Mouse (Mus musculus) bone marrow, adult 2 months (tissue): Measurements from ENCODE around the gene Fgr. TPM values are rescaled to one million over a fixed set of nuclear protein-coding genes. Genes with fewer than 3 reads are reported as not detected.

Experiments used
- H3K27ac ChIP-seq: fragments of 200-500 bp; 2 replicates; pipeline ENCODE4 v1.5.1; 2012; ENCODE audit warnings: low read depth, mild to moderate bottlenecking, control low read depth, inconsistent platforms, low read length; ENCODE audit not compliant: control insufficient read depth, poor library complexity, insufficient read depth
- H3K4me1 ChIP-seq: fragments of 200-500 bp; 2 replicates; pipeline ENCODE4 v1.6.1; 2011; ENCODE audit warnings: low read length; ENCODE audit not compliant: control insufficient read depth, insufficient read depth
- H3K4me3 ChIP-seq: fragments of 200-500 bp; replicated peaks from 2 replicates; pipeline ENCODE3; 2011; ENCODE audit warnings: mild to moderate bottlenecking, low read depth, low read length, control low read depth; ENCODE audit not compliant: control insufficient read depth
- CTCF ChIP-seq: fragments of 200-500 bp; IDR thresholded peaks from 2 replicates; pipeline ENCODE4 v1.5.1; 2011; ENCODE audit warnings: low read length, control low read depth; ENCODE audit not compliant: control insufficient read depth, insufficient read depth
- POLR2A ChIP-seq: fragments of 200-500 bp; IDR thresholded peaks from 2 replicates; pipeline ENCODE4 v1.6.1; 2011; ENCODE audit warnings: low read depth, mild to moderate bottlenecking, control low read depth, low read length, borderline replicate concordance; ENCODE audit not compliant: control insufficient read depth
- WGBS: fragments of 180-500 bp; shearing (Covaris S2); methylation state at CpG from one replicate; pipeline ENCODE4 v1.1.7; 2018; 5-methylcytosine and 5-hydroxymethylcytosine counted together
- polyA plus RNA-seq: library from polyadenylated mRNA; stranded (reverse); fragments of >200 nt; gene quantifications from 2 replicates; pipeline ENCODE4 v1.2.4, GENCODE M21; 2011; ENCODE audit warnings: low replicate concordance; ENCODE audit not compliant: missing spikeins, insufficient read depth, insufficient read length

Fgr gene
- polyA plus RNA-seq, 1 experiment, result 53.3 TPM

- Histone ChIP-seq H3K4me3 (no peak overlapping the region), H3K4me1 (no peaks in the 10 kb centered on the region; the same call in 1 of the 2 replicates)
- TF ChIP-seq CTCF (no peak), POLR2A (no peak)
Measured at GRCm38 (mm10) chr4:133043798-133044646, 70.1 kb downstream of the Fgr start.

GRCm38 (mm10) chr4:133044647-133045094 is 70.8 kb downstream of the Fgr start:
- no peak overlapping the region for H3K4me3 ChIP-seq
- no peak overlapping the region for H3K27ac ChIP-seq
- WGBS, result 82% methylated on average over 6 of the region's 6 CpGs
- no peak for TF ChIP-seq CTCF
- no peak for TF ChIP-seq POLR2A
- H3K4me1 ChIP-seq, result no peaks in the 10 kb centered on the region; the same call in 1 of the 2 replicates

More at GRCm38 (mm10) chr4:133043798-133044646, 70.1 kb downstream of the Fgr start:
- WGBS, result 70% methylated on average over 6 of the region's 6 CpGs
- H3K27ac ChIP-seq, result no peak overlapping the region

GRCm38 (mm10) chr4:133045771-133046474 is 72.0 kb downstream of the Fgr start:
- no peak for TF ChIP-seq POLR2A
- TF ChIP-seq CTCF, result no peak
- Histone ChIP-seq H3K4me1 (peaks cover 5% of the 10 kb centered on the region), H3K4me3 (no peak overlapping the region), H3K27ac (no peak overlapping the region)
- WGBS, result 79% methylated on average over 11 of the region's 11 CpGs

- 83% methylated on average over 12 of the region's 12 CpGs for WGBS
- H3K4me1 ChIP-seq, result peaks cover 8% of the 10 kb centered on the region
- TF ChIP-seq POLR2A (no peak), CTCF (no peak)
Measured at GRCm38 (mm10) chr4:133046691-133047352, 72.9 kb downstream of the Fgr start.

GRCm38 (mm10) chr4:133047353-133048105 is 73.6 kb downstream of the Fgr start:
- Histone ChIP-seq H3K27ac (no peak overlapping the region), H3K4me3 (no peak overlapping the region), H3K4me1 (peaks cover 8% of the 10 kb centered on the region)
- TF ChIP-seq CTCF (no peak), POLR2A (no peak)
- 87% methylated on average over 16 of the region's 16 CpGs for WGBS

More at GRCm38 (mm10) chr4:133046691-133047352, 72.9 kb downstream of the Fgr start:
- Histone ChIP-seq H3K27ac (no peak overlapping the region), H3K4me3 (no peak overlapping the region)

GRCm38 (mm10) chr4:133049071-133049920 is 75.4 kb downstream of the Fgr start:
- WGBS, result 62% methylated on average over 19 of the region's 19 CpGs
- Histone ChIP-seq H3K4me1 (peaks cover 8% of the 10 kb centered on the region), H3K4me3 (no peak overlapping the region), H3K27ac (no peak overlapping the region)
- TF ChIP-seq POLR2A, result no peak
